Mouse (Mus musculus) hindbrain, embryonic 13.5 days (tissue): ENCODE measurements at regions not wholly inside any gene's neighbourhood (a gene's known extent, or its start where the extent isn't known, plus 50 kb on each side); places are given as distances from the start of the nearest gene placed in this dataset.
A peak's percentile ranks its signal among the peaks of the same experiment; 100 is the strongest.

Experiments used
- ATAC-seq: fragments of 200-750 bp; cut with Nextera tagmentation; 2 replicates; pipeline ENCODE4 v1.8.0; 2017; ENCODE audit warnings: moderate TSS enrichment; ENCODE audit not compliant: low FRiP score
- H3K27ac ChIP-seq: fragments of 300-500 bp; sonication (generic); 2 replicates; pipeline ENCODE4 v1.5.1; 2015; ENCODE audit warnings: inconsistent platforms, mild to moderate bottlenecking, moderate library complexity
- H3K27me3 ChIP-seq: fragments of 300-500 bp; sonication (generic); 2 replicates; pipeline ENCODE4 v1.6.1; 2015; ENCODE audit warnings: mild to moderate bottlenecking, inconsistent platforms
- H3K36me3 ChIP-seq: fragments of 300-500 bp; sonication (generic); 2 replicates; pipeline ENCODE4 v1.6.1; 2015; ENCODE audit warnings: mild to moderate bottlenecking, inconsistent platforms
- H3K4me1 ChIP-seq: fragments of 300-500 bp; sonication (generic); replicated peaks from 2 replicates; pipeline ENCODE4 v1.6.1; 2015; ENCODE audit warnings: inconsistent platforms
- H3K4me2 ChIP-seq: fragments of 300-500 bp; sonication (generic); 2 replicates; pipeline ENCODE4 v1.6.1; 2015; ENCODE audit warnings: inconsistent platforms, mild to moderate bottlenecking, moderate library complexity
- H3K4me3 ChIP-seq: fragments of 300-500 bp; sonication (generic); 2 replicates; pipeline ENCODE4 v1.5.1; 2015; ENCODE audit warnings: mild to moderate bottlenecking, inconsistent platforms
- H3K9ac ChIP-seq: fragments of 300-500 bp; sonication (generic); 2 replicates; pipeline ENCODE4 v1.6.1; 2015; ENCODE audit warnings: mild to moderate bottlenecking, inconsistent platforms
- H3K9me3 ChIP-seq: fragments of 300-500 bp; sonication (generic); 2 replicates; pipeline ENCODE4 v1.6.1; 2016; ENCODE audit warnings: inconsistent platforms
- WGBS: fragments of 180-500 bp; shearing (Covaris S2); methylation state at CpG from one replicate; pipeline ENCODE4 v1.1.7; 2015; 5-methylcytosine and 5-hydroxymethylcytosine counted together

GRCm38 (mm10) chr13:52021828-52022227 lies 175.3 kb downstream of the Gadd45g start:
- H3K27ac ChIP-seq: no peak overlapping the region
- H3K36me3 ChIP-seq: no peaks in the 10 kb centered on the region
- ATAC-seq: no peak
- peaks cover 39% of the 10 kb centered on the region for H3K4me1 ChIP-seq
- H3K4me3 ChIP-seq: no peak overlapping the region
- peaks cover 20% of the 10 kb centered on the region; the same call in 1 of the 2 replicates for H3K27me3 ChIP-seq
- WGBS: 56% methylated on average over 6 of the region's 6 CpGs
- no peak overlapping the region; the same call in 1 of the 2 replicates for H3K9ac ChIP-seq
- H3K4me2 ChIP-seq: no peak overlapping the region
- no peaks in the 10 kb centered on the region for H3K9me3 ChIP-seq

- Histone ChIP-seq H3K4me3 (no peak overlapping the region), H3K27ac (no peak overlapping the region), H3K9me3 (no peaks in the 10 kb centered on the region), H3K4me1 (peaks cover 44% of the 10 kb centered on the region), H3K4me2 (no peak overlapping the region), H3K27me3 (peaks cover 17% of the 10 kb centered on the region; the same call in 1 of the 2 replicates), H3K36me3 (no peaks in the 10 kb centered on the region), H3K9ac (no peak overlapping the region)
- no peak for ATAC-seq
- 86% methylated on average over 4 of the region's 4 CpGs for WGBS
Observed at GRCm38 (mm10) chr13:52022529-52022928, 176.1 kb downstream of the Gadd45g start.

- no peak overlapping the region for H3K9ac ChIP-seq
- H3K27me3 ChIP-seq: peaks cover 25% of the 10 kb centered on the region; the same call in 1 of the 2 replicates
- no peaks in the 10 kb centered on the region for H3K36me3 ChIP-seq
- no peak for ATAC-seq
- peaks cover 42% of the 10 kb centered on the region for H3K4me1 ChIP-seq
- WGBS: 51% methylated on average over 2 of the region's 2 CpGs
- H3K9me3 ChIP-seq: no peaks in the 10 kb centered on the region
- peak overlapping the region; percentile 3 for H3K27ac ChIP-seq
- H3K4me2 ChIP-seq: 0 out of 2 replicates have a peak overlapping the region, but pooled peaks have one; percentile 25
- H3K4me3 ChIP-seq: no peak overlapping the region
Observed at GRCm38 (mm10) chr13:52024349-52024748, 177.9 kb downstream of the Gadd45g start.

GRCm38 (mm10) chr13:52024832-52025481 lies 178.5 kb downstream of the Gadd45g start:
- Histone ChIP-seq H3K36me3 (no peaks in the 10 kb centered on the region), H3K9me3 (no peaks in the 10 kb centered on the region), H3K27ac (peak overlapping the region; percentile 3), H3K4me1 (peaks cover 48% of the 10 kb centered on the region), H3K27me3 (peaks cover 21% of the 10 kb centered on the region; the same call in 1 of the 2 replicates), H3K9ac (no peak overlapping the region), H3K4me2 (peak overlapping the region; percentile 25), H3K4me3 (no peak overlapping the region)
- ATAC-seq: peak; percentile 55; the same call in 1 of the 2 replicates
- 23% methylated on average over 18 of the region's 18 CpGs for WGBS

- Histone ChIP-seq H3K4me2 (no peak overlapping the region), H3K27ac (0 out of 2 replicates have a peak overlapping the region, but pooled peaks have one; percentile 3)
- 68% methylated on average over 5 of the region's 5 CpGs for WGBS
Observed at GRCm38 (mm10) chr13:52025482-52025848, 179.0 kb downstream of the Gadd45g start.

GRCm38 (mm10) chr13:52026291-52026690 lies 179.8 kb downstream of the Gadd45g start:
- no peak for ATAC-seq
- WGBS: 90% methylated on average over 7 of the region's 7 CpGs

More at GRCm38 (mm10) chr13:52025482-52025848, 179.0 kb downstream of the Gadd45g start:
- Histone ChIP-seq H3K36me3 (no peaks in the 10 kb centered on the region), H3K9me3 (no peaks in the 10 kb centered on the region), H3K4me1 (peaks cover 52% of the 10 kb centered on the region), H3K4me3 (no peak overlapping the region), H3K9ac (no peak overlapping the region), H3K27me3 (peaks cover 18% of the 10 kb centered on the region; the same call in 1 of the 2 replicates)
- peak; percentile 45 for ATAC-seq

GRCm38 (mm10) chr13:52029868-52030422 lies 183.5 kb downstream of the Gadd45g start:
- Histone ChIP-seq H3K9me3 (no peaks in the 10 kb centered on the region), H3K27ac (no peak overlapping the region), H3K4me3 (no peak overlapping the region), H3K36me3 (no peaks in the 10 kb centered on the region), H3K27me3 (peaks cover 8% of the 10 kb centered on the region), H3K4me1 (peaks cover 30% of the 10 kb centered on the region), H3K9ac (no peak overlapping the region), H3K4me2 (no peak overlapping the region)
- peak; percentile 16; the same call in 1 of the 2 replicates for ATAC-seq
- WGBS: 67% methylated on average over 3 of the region's 3 CpGs

More at GRCm38 (mm10) chr13:52026291-52026690, 179.8 kb downstream of the Gadd45g start:
- no peak overlapping the region for H3K4me2 ChIP-seq
- H3K4me1 ChIP-seq: peaks cover 46% of the 10 kb centered on the region
- H3K27me3 ChIP-seq: peaks cover 18% of the 10 kb centered on the region; the same call in 1 of the 2 replicates
- H3K36me3 ChIP-seq: no peaks in the 10 kb centered on the region
- no peaks in the 10 kb centered on the region for H3K9me3 ChIP-seq
- no peak overlapping the region for H3K27ac ChIP-seq
- no peak overlapping the region for H3K9ac ChIP-seq
- H3K4me3 ChIP-seq: no peak overlapping the region

GRCm38 (mm10) chr13:52031465-52031864 lies 185.0 kb downstream of the Gadd45g start:
- Histone ChIP-seq H3K9ac (no peak overlapping the region), H3K27me3 (peaks cover 8% of the 10 kb centered on the region), H3K4me1 (peaks cover 22% of the 10 kb centered on the region), H3K9me3 (no peaks in the 10 kb centered on the region), H3K4me3 (no peak overlapping the region), H3K4me2 (no peak overlapping the region), H3K27ac (no peak overlapping the region), H3K36me3 (no peaks in the 10 kb centered on the region)
- ATAC-seq: no peak
- WGBS: 85% methylated on average over 5 of the region's 5 CpGs

GRCm38 (mm10) chr13:52035731-52036130 lies 189.3 kb downstream of the Gadd45g start:
- 83% methylated on average over 6 of the region's 6 CpGs for WGBS
- Histone ChIP-seq H3K9ac (no peak overlapping the region), H3K4me2 (no peak overlapping the region), H3K27ac (no peak overlapping the region), H3K4me1 (peaks cover 19% of the 10 kb centered on the region), H3K27me3 (no peaks in the 10 kb centered on the region; the same call in 1 of the 2 replicates), H3K4me3 (no peak overlapping the region), H3K9me3 (no peaks in the 10 kb centered on the region), H3K36me3 (no peaks in the 10 kb centered on the region)
- no peak for ATAC-seq

GRCm38 (mm10) chr13:52036351-52036750 lies 189.9 kb downstream of the Gadd45g start:
- WGBS: 45% methylated on average over 5 of the region's 5 CpGs
- Histone ChIP-seq H3K4me3 (no peak overlapping the region), H3K9ac (no peak overlapping the region), H3K4me2 (no peak overlapping the region), H3K4me1 (peaks cover 23% of the 10 kb centered on the region), H3K9me3 (no peaks in the 10 kb centered on the region), H3K27ac (no peak overlapping the region), H3K36me3 (no peaks in the 10 kb centered on the region), H3K27me3 (no peaks in the 10 kb centered on the region; the same call in 1 of the 2 replicates)
- ATAC-seq: no peak; the same call in 1 of the 2 replicates

GRCm38 (mm10) chr13:52037218-52037617 lies 190.7 kb downstream of the Gadd45g start:
- no peaks in the 10 kb centered on the region for H3K36me3 ChIP-seq
- H3K4me2 ChIP-seq: no peak overlapping the region
- peaks cover 31% of the 10 kb centered on the region for H3K4me1 ChIP-seq
- H3K9ac ChIP-seq: no peak overlapping the region
- no peaks in the 10 kb centered on the region for H3K9me3 ChIP-seq
- H3K27me3 ChIP-seq: no peaks in the 10 kb centered on the region; the same call in 1 of the 2 replicates
- no peak for ATAC-seq
- no peak overlapping the region for H3K27ac ChIP-seq
- WGBS: 54% methylated on average over 13 of the region's 13 CpGs
- no peak overlapping the region for H3K4me3 ChIP-seq

GRCm38 (mm10) chr13:52041467-52042421 lies 195.3 kb downstream of the Gadd45g start:
- ATAC-seq: peak; percentile 47
- H3K4me3 ChIP-seq: no peak overlapping the region
- 42% methylated on average over 15 of the region's 15 CpGs for WGBS
- peak overlapping the region; percentile 81 for H3K27ac ChIP-seq
- peaks cover 40% of the 10 kb centered on the region for H3K4me1 ChIP-seq
- no peaks in the 10 kb centered on the region for H3K36me3 ChIP-seq
- peak overlapping the region; percentile 15; the same call in 1 of the 2 replicates for H3K4me2 ChIP-seq
- H3K9ac ChIP-seq: 0 out of 2 replicates have a peak overlapping the region, but pooled peaks have one; percentile 1
- H3K27me3 ChIP-seq: 0 out of 2 replicates have a peak, but pooled peaks cover 3% of the 10 kb centered on the region
- H3K9me3 ChIP-seq: no peaks in the 10 kb centered on the region
